Mouse (Mus musculus) MEL (cell line): ENCODE results near the gene Tenm3.

Source experiments
- GATA1 ChIP-seq: IDR thresholded peaks from 2 replicates; pipeline ENCODE4 v1.6.1; 2011; ENCODE audit warnings: low read depth, low read length, improper control_type of control experiment
- HCFC1 ChIP-seq: IDR thresholded peaks from 2 replicates; pipeline ENCODE4 v1.6.1; 2012; ENCODE audit warnings: low read depth, mild to moderate bottlenecking, inconsistent platforms, low read length, improper control_type of control experiment, moderate library complexity

- TF ChIP-seq HCFC1 (no peak), GATA1 (no peak)
These were observed 501.3 kb downstream of the Tenm3 start for GRCm38 (mm10) chr8:48342321-48343066.
